Mouse (Mus musculus) embryonic fibroblast, embryonic 13.5 days (primary cell): ENCODE measurements around the gene Nap1l1.

Experiments
- CTCF ChIP-seq: IDR thresholded peaks from 2 replicates; pipeline ENCODE4 v1.5.1; 2011; ENCODE audit warnings: mild to moderate bottlenecking, control low read depth, low read length, moderate library complexity, borderline replicate concordance; ENCODE audit not compliant: insufficient read depth
- POLR2A ChIP-seq: IDR thresholded peaks from 2 replicates; pipeline ENCODE4 v1.6.1; 2011; ENCODE audit warnings: low read depth, mild to moderate bottlenecking, control low read depth, low read length, moderate library complexity

- no peak for TF ChIP-seq CTCF
- no peak for TF ChIP-seq POLR2A
Measured at GRCm38 (mm10) chr10:111426491-111426890, 46.5 kb upstream of the Nap1l1 start.
